Comparison of ENCODE assay signal across 9 mouse cellular contexts in genomic region chr12:33109531-33109930, GRCm38 (mm10). TPM values are rescaled to one million over a fixed set of nuclear protein-coding genes. Genes with fewer than 3 reads are reported as not detected.
DNase-seq lines count a peak whose midpoint lies in the region; ATAC-seq and TF ChIP-seq lines count a peak whose summit lies in the region.
"Had no signal": no experiment of that assay in that cellular context is flagged by ENCODE, and none has a peak within 500 bp of the region (broad histone marks: within the 10 kb centered on the region; RNA-seq: fewer than 3 reads in every experiment).

No protein-coding gene starts in this region.

- ATAC-seq in embryonic facial prominence, embryonic 11.5 days (replicated peaks; ENCODE audit: insufficient number of reproducible peaks, low FRiP score, low TSS enrichment, low read depth): peak; percentile 57; the same call in 1 of the 2 replicates
- ATAC-seq in hindbrain, embryonic 12.5 days (ENCODE audit: low FRiP score): peak; percentile 53; the same call in 1 of the 2 replicates

- no peaks in the 10 kb centered on the region for H3K4me1 ChIP-seq in embryonic facial prominence, embryonic 11.5 days (ENCODE audit: control insufficient read depth, insufficient read depth, low read length)
- peaks cover 31% of the 10 kb centered on the region for H3K4me1 ChIP-seq in hindbrain, embryonic 12.5 days
- H3K4me1 ChIP-seq in lung, adult 2 months (ENCODE audit: control insufficient read depth, insufficient read depth, low read length): peaks cover 5% of the 10 kb centered on the region
- H3K4me1 ChIP-seq: liver, embryonic 13.5 days had no signal

- DNase-seq in layer of hippocampus, adult 11-12 months (ENCODE audit: low spot score): peak; percentile 59
- DNase-seq in layer of hippocampus, postnatal 25 days (ENCODE audit: extremely low spot score in 1 of 2, low spot score in 1 of 2): no peak
- DNase-seq in MN1 (ENCODE audit: low spot score): peak; percentile 74
- peak; percentile 41 for DNase-seq in embryonic facial prominence, embryonic 11.5 days (ENCODE audit: low spot score)
- no peak for DNase-seq in lung, adult 2 months
- DNase-seq in retina, embryonic 14.5 days (ENCODE audit: low spot score): peak; percentile 66
- no peak for DNase-seq in spleen, postnatal 4 days (ENCODE audit: low spot score in 2 of 2)
- DNase-seq: liver, embryonic 13.5 days had no signal

- peak; percentile 79 for TF ChIP-seq CTCF in lung, adult 2 months (IDR thresholded peaks at IDR 0.05; ENCODE audit: insufficient read depth, low read length)

- TF ChIP-seq POLR2A in lung, adult 2 months (IDR thresholded peaks at IDR 0.05; ENCODE audit: borderline replicate concordance, extremely low read depth, low read depth, low read length): no peak

- H3K9ac ChIP-seq in embryonic facial prominence, embryonic 11.5 days (replicated peaks; ENCODE audit: low read length): no peak overlapping the region
- H3K9ac ChIP-seq in hindbrain, embryonic 12.5 days: no peak overlapping the region
- H3K9ac ChIP-seq: liver, embryonic 13.5 days had no signal

- no peak overlapping the region for H3K4me3 ChIP-seq in embryonic facial prominence, embryonic 11.5 days (ENCODE audit: low read depth, low read length)
- H3K4me3 ChIP-seq in hindbrain, embryonic 12.5 days: no peak overlapping the region
- H3K4me3 ChIP-seq in lung, adult 2 months (replicated peaks; ENCODE audit: extremely low read depth, low read depth, low read length): no peak overlapping the region
- H3K4me3 ChIP-seq: liver, embryonic 13.5 days had no signal

- no peaks in the 10 kb centered on the region for H3K36me3 ChIP-seq in embryonic facial prominence, embryonic 11.5 days (replicated peaks; ENCODE audit: control insufficient read depth, insufficient read depth, low read depth, low read length)
- H3K36me3 ChIP-seq in hindbrain, embryonic 12.5 days: no peaks in the 10 kb centered on the region
- H3K36me3 ChIP-seq: liver, embryonic 13.5 days had no signal

- H3K9me3 ChIP-seq in embryonic facial prominence, embryonic 11.5 days (replicated peaks; ENCODE audit: control insufficient read depth, low read length): no peaks in the 10 kb centered on the region
- H3K9me3 ChIP-seq in hindbrain, embryonic 12.5 days (replicated peaks): no peaks in the 10 kb centered on the region
- H3K9me3 ChIP-seq: liver, embryonic 13.5 days had no signal

- no peak overlapping the region for H3K4me2 ChIP-seq in embryonic facial prominence, embryonic 11.5 days (ENCODE audit: low read depth, low read length)
- no peak overlapping the region for H3K4me2 ChIP-seq in hindbrain, embryonic 12.5 days (replicated peaks)
- H3K4me2 ChIP-seq: liver, embryonic 13.5 days had no signal

- no peaks in the 10 kb centered on the region for H3K27me3 ChIP-seq in embryonic facial prominence, embryonic 11.5 days (ENCODE audit: control insufficient read depth, insufficient read depth, low read length)
- no peaks in the 10 kb centered on the region for H3K27me3 ChIP-seq in hindbrain, embryonic 12.5 days
- H3K27me3 ChIP-seq: liver, embryonic 13.5 days had no signal

- H3K27ac ChIP-seq in embryonic facial prominence, embryonic 11.5 days (replicated peaks; ENCODE audit: low read depth, low read length): no peak overlapping the region
- H3K27ac ChIP-seq in hindbrain, embryonic 12.5 days: no peak overlapping the region
- H3K27ac ChIP-seq: liver, embryonic 13.5 days had no signal

RNA-seq across cellular contexts. Expression of gene Cdhr3, which starts 16.9 kb away (rescaled TPM):
- 1 to 10 TPM in 1 of 2 experiments, under 1 TPM in 1; 0.66 to 2.3 TPM for total RNA-seq in layer of hippocampus, postnatal 25 days (2021)
- polyA plus RNA-seq in embryonic facial prominence, embryonic 11.5 days (2014; fragmentation: Nextera tagmentation; extraction: Ambion mirVana): not detected in 2 replicates
- polyA plus RNA-seq in hindbrain, embryonic 12.5 days (2016; fragmentation: Nextera tagmentation; extraction: Ambion mirVana): 0.25 and 0.69 TPM in 2 replicates
- 14.5 and 18.5 TPM in 2 replicates for polyA plus RNA-seq in lung, adult 2 months (2012; rRNA removed)
- polyA plus RNA-seq: liver, embryonic 13.5 days had no signal

RNA-seq across cellular contexts. Expression of gene Atxn7l1, which starts 38.0 kb away (rescaled TPM):
- 10 to 100 TPM; 47.3 to 56.3 TPM for total RNA-seq in layer of hippocampus, postnatal 25 days (2021)
- 17.7 and 18.9 TPM in 2 replicates for polyA plus RNA-seq in embryonic facial prominence, embryonic 11.5 days (2014; fragmentation: Nextera tagmentation; extraction: Ambion mirVana)
- 18.4 and 18.5 TPM in 2 replicates for polyA plus RNA-seq in hindbrain, embryonic 12.5 days (2016; fragmentation: Nextera tagmentation; extraction: Ambion mirVana)
- 43.5 and 47.8 TPM in 2 replicates for polyA plus RNA-seq in lung, adult 2 months (2012; rRNA removed)

Comparison
In these comparisons a context has a peak if more than half of its experiments do, and no peak if none do; other contexts are left out.
1. DNase-seq: peak in layer of hippocampus, adult 11-12 months (single experiment), MN1 (single experiment), embryonic facial prominence, embryonic 11.5 days (single experiment) and retina, embryonic 14.5 days (single experiment); none in layer of hippocampus, postnatal 25 days (0 of 2), lung, adult 2 months (single experiment) and spleen, postnatal 4 days (0 of 2).